Mouse (Mus musculus) liver, embryonic 16.5 days (tissue): Measurements from ENCODE around the gene Ddx20. TPM values are rescaled to one million over a fixed set of nuclear protein-coding genes. Genes with fewer than 3 reads are reported as not detected.

Source experiments
- ATAC-seq: fragments of 200-750 bp; cut with Nextera tagmentation; 2 replicates; pipeline ENCODE4 v1.8.0; 2017; ENCODE audit warnings: low read depth, mild to moderate bottlenecking, moderate number of reproducible peaks, moderate library complexity
- H3K27ac ChIP-seq: fragments of 300-500 bp; sonication (generic); 2 replicates; pipeline ENCODE4 v1.5.1; 2014; ENCODE audit warnings: mild to moderate bottlenecking, low read length
- H3K27me3 ChIP-seq: fragments of 300-500 bp; sonication (generic); 2 replicates; pipeline ENCODE4 v1.6.1; 2014; ENCODE audit warnings: low read depth, low read length, mixed read lengths; ENCODE audit not compliant: control insufficient read depth, insufficient read depth
- H3K36me3 ChIP-seq: fragments of 300-500 bp; sonication (generic); 2 replicates; pipeline ENCODE4 v1.6.1; 2014; ENCODE audit warnings: mild to moderate bottlenecking; ENCODE audit not compliant: control insufficient read depth, insufficient read depth
- H3K4me1 ChIP-seq: fragments of 300-500 bp; sonication (generic); 2 replicates; pipeline ENCODE4 v1.6.1; 2014; ENCODE audit warnings: low read depth, low read length, mixed read lengths; ENCODE audit not compliant: control insufficient read depth
- H3K4me2 ChIP-seq: fragments of 300-500 bp; sonication (generic); 2 replicates; pipeline ENCODE4 v1.6.1; 2014; ENCODE audit warnings: low read depth, low read length, mixed read lengths
- H3K4me3 ChIP-seq: fragments of 300-500 bp; sonication (generic); 2 replicates; pipeline ENCODE4 v1.5.1; 2014; ENCODE audit warnings: low read depth, mild to moderate bottlenecking, low read length
- H3K9ac ChIP-seq: fragments of 300-500 bp; sonication (generic); 2 replicates; pipeline ENCODE4 v1.6.1; 2014; ENCODE audit warnings: low read depth, low read length
- H3K9me3 ChIP-seq: fragments of 300-500 bp; sonication (generic); replicated peaks from 2 replicates; pipeline ENCODE4 v1.6.1; 2016; ENCODE audit warnings: low read length; ENCODE audit not compliant: control insufficient read depth
- WGBS: fragments of 180-500 bp; shearing (Covaris S2); extraction: QIAGEN DNeasy Blood & Tissue Kit; methylation state at CpG from one replicate; pipeline ENCODE4 v1.1.7; 2014; ENCODE audit not compliant: insufficient replicate concordance; 5-methylcytosine and 5-hydroxymethylcytosine counted together
- polyA plus RNA-seq: library from polyadenylated mRNA; unstranded; fragments of >200 nt; fragmentation: Nextera tagmentation; extraction: Ambion mirVana; gene quantifications from 2 replicates; pipeline ENCODE4 v1.2.1, GENCODE M21; 2015

The Ddx20 gene
- polyA plus RNA-seq, 1 experiment from 2014 or later, result 13.3 TPM

GRCm38 (mm10) chr3:105633021-105633420 lies 54.4 kb downstream of the Ddx20 start:
- no peaks in the 10 kb centered on the region for H3K4me1 ChIP-seq
- no peaks in the 10 kb centered on the region for H3K9me3 ChIP-seq
- H3K4me3 ChIP-seq, result no peak overlapping the region
- no peak for ATAC-seq
- WGBS, result 53% methylated on average over 3 of the region's 3 CpGs
- H3K4me2 ChIP-seq, result no peak overlapping the region
- H3K36me3 ChIP-seq, result no peaks in the 10 kb centered on the region
- no peaks in the 10 kb centered on the region for H3K27me3 ChIP-seq
- H3K27ac ChIP-seq, result no peak overlapping the region
- no peak overlapping the region for H3K9ac ChIP-seq

- no peaks in the 10 kb centered on the region for H3K36me3 ChIP-seq
- no peak overlapping the region for H3K4me3 ChIP-seq
- H3K4me1 ChIP-seq, result no peaks in the 10 kb centered on the region
- H3K27me3 ChIP-seq, result no peaks in the 10 kb centered on the region
- no peak overlapping the region for H3K9ac ChIP-seq
- 32% methylated on average over 2 of the region's 2 CpGs for WGBS
- H3K27ac ChIP-seq, result no peak overlapping the region
- no peak for ATAC-seq
- no peak overlapping the region for H3K4me2 ChIP-seq
- H3K9me3 ChIP-seq, result no peaks in the 10 kb centered on the region
Measured at GRCm38 (mm10) chr3:105632296-105632695, 55.1 kb downstream of the Ddx20 start.

Other genes with a start within 250 kb of the Ddx20 start
- gene Kcnd3, start 235.2 kb downstream of the Ddx20 start, polyA plus RNA-seq, result 0.04 and 0.05 TPM in 2 replicates
- 0.11 and 0.28 TPM in 2 replicates for gene Inka2, start 17.0 kb upstream of the Ddx20 start, polyA plus RNA-seq
- gene Rap1a, start 113.8 kb upstream of the Ddx20 start, polyA plus RNA-seq, result 98.9 and 102 TPM in 2 replicates
- gene Adora3, start 183.3 kb upstream of the Ddx20 start, polyA plus RNA-seq, result 0.48 and 0.77 TPM in 2 replicates
- gene Tmigd3, start 183.3 kb upstream of the Ddx20 start, polyA plus RNA-seq, result not detected in 2 replicates
- gene I830077J02Rik, start 245.1 kb upstream of the Ddx20 start, polyA plus RNA-seq, result 2.4 and 2.9 TPM in 2 replicates